Mouse (Mus musculus) gastrocnemius, postnatal 25 days (tissue): ENCODE measurements around the gene Erc2. TPM values are rescaled to one million over a fixed set of nuclear protein-coding genes. Genes with fewer than 3 reads are reported as not detected.

Source experiments
- DNase-seq: peaks from one replicate; pipeline ENCODE4 v3.0.0; 2022
- total RNA-seq, 2 experiments: library from RNA; stranded (reverse); gene quantifications; 1 replicate in 1 of 2; 2 replicates in 1 of 2; pipeline ENCODE4 v1.2.3; 2021

The Erc2 gene
- total RNA-seq, 2 experiments from 2014 or later: 0.56 to 0.87 TPM

DNA sequence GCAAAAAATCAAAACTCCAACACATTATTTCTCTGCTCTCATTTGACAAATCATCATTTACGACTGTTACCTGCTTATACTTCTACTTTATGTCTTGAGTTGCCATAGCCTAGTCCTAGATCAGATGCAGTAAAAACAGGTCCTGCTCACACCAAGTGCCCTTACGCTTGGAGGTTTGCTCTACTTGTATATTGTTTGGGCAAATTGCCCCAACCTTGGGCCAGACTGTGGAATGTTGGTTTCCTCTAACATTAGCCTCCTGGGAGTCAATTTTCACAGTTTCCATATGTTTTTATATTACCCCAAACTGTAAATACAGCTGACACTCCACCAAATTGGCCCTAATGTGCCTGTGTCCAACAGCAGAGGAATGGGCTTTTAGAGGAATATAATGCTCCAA, 447.6 kb downstream of the Erc2 start:
- DNase-seq: no peak

DNA sequence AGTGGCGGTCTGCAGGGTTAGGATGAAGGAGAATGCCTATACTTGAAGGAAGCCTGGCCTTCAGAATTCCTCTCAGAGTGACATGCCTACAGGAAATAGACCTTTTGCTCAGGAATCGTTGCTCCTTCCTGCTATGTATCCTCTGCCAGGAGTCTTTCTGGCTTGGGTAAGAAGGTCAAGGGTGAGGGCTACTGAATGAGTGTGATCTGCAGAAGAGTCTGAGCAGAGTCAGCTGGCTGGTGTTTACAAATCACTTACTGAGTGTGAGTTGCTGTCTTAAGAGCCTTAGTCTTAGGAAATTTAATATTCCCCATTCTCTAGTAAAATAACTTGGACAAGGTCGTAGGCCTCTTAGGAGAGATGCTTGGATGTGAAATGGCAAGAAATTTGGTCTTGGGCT, 450.3 kb downstream of the Erc2 start:
- no peak for DNase-seq

DNA sequence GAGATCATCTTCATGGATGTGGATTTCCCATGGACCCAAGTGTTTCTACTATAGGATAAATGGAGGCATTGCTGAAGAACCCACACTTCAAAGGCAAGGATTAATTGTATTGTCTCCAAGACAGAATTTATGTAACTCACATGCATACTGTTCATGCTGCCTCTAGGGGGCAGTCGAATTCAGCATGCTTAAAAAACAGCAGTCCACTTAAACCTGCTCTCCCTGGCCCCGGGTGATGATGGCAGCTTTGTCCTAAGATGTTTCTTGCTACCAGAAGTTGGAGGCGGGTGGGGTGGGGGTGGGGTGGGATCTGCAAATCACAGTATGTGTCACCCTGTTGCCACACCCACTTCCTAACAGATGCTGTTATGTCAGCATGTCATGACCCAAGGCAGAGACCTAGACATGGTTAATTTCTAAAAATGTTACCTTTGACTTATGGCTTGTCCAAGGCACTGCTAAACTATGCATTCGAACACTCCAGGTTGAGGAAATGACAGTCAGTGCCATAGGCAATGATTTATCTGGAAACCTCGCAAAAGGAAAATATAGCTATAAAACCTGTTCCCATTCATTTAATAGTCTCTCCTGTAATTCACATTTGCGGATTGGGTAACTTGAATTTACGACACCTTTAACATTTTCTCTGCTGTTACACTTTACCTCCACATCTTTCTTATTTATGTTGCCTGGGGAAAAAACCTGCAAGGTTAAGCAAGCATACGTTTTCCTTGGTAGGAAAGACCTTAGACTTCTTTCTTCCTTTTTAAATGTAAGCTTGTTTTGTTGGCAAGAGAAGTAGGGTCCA, 467.6 kb downstream of the Erc2 start:
- no peak for DNase-seq

DNA sequence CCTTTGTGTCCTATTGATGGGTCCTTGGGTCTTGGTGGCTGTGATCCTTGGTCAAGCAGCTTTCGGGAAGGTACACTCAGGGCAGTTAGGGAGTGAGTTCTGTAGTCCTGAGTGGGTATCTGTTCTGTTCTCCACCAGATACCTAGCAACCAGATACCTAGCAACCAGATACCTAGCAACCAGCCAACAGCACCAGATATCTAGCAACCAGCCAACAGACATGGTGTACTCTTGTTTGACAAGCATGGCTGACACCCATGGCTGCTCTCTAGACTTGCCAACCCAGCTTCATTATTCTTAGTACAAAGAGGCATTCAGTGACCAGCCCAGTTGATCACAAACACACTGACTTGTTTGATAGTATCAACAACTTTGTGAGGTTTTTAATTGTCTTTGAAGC, 469.1 kb downstream of the Erc2 start:
- no peak for DNase-seq

DNA sequence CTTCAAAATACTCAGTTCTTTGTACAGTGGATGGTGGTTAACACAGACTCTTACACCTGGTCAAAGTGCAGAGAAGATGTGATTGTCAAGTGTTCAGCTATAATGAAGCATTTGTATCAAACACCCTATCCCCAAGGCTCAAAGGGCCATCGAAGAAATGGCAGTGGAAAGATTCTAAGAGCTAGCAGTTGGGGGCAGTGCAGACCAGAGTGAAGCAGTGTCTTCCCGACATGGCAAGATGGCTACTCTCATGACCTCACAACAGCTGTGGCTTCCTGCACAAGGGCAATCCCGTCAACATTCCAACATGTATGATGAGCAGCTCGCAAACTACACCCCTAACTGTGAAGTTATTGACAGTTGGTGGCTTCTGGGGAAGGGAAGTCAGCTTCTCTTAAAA, 471.0 kb downstream of the Erc2 start:
- DNase-seq: no peak

DNA sequence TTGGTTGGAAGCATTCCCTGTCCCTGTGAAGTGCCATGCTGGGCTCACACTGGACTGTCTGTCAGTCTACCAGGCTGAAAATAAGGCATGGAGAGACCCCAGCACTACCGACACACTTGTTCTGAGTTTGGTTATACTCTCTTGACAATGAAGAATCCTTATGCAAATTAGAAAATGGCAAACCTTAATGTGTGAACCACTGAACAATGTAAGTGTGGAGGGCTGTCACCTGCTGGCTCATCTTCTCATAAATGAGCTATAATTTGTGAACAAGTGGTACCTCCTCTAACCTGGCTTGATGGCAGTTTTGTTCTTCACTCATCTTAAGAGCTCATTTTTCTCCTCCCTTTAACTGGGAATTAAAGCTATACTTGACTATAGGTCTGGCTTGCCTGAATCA, 471.7 kb downstream of the Erc2 start:
- DNase-seq: no peak

DNA sequence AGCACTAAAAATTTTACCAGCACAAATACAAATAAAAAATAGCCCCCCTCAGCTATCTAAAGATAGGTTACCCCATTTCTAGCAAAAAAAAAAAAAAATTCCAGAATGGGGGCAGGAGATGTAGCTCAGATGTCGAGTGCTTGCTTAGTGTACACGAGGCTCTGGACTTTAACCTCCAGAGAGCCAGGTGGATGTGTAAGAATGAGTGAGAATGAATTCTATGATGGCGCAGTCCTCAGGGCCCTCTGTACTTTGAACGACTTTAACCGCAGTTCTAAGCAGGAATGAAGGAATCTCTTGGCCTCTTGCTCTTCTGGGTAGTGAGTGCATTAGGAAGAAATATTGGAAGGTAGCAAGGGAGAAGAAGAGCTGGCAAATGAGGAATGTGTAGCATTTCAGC, 476.9 kb downstream of the Erc2 start:
- DNase-seq: no peak

DNA sequence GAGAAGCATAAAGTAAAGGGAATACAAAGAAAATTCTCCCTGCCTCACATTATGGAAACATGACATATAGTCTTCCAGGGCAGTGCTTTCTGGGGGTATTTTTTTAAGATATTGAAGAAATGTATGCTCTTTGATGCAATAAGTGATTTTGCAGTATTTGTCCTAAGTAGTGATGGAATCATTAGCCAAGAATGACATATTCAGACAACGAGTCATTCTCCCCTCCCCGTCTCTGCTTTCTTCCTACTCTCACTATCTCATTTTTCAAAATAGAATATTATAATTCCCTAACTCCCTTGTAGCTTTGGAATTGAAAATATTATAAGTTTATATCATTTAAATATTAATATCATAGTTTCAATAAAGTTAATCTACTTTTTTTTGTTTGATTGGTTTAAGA, 490.9 kb downstream of the Erc2 start:
- DNase-seq: no peak

DNA sequence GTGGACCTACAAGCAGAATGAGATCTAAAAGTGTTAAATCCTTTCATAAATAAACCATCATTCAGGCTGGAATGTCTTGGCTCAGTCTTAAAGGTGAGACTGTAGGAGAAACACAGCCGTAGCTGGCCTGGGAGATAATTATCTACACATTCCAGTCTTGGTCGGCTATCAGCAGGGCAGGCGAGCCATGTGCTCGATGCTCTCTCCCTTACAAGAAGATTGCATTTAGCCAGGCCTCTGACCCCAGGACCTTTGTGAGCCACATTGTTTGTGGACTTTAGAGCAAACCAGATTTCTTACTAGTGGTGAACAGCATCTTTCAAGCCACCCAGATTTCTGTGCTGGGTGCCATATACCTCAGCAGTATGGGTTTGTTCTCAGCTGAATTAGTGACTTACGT, 498.6 kb downstream of the Erc2 start:
- no peak for DNase-seq

DNA sequence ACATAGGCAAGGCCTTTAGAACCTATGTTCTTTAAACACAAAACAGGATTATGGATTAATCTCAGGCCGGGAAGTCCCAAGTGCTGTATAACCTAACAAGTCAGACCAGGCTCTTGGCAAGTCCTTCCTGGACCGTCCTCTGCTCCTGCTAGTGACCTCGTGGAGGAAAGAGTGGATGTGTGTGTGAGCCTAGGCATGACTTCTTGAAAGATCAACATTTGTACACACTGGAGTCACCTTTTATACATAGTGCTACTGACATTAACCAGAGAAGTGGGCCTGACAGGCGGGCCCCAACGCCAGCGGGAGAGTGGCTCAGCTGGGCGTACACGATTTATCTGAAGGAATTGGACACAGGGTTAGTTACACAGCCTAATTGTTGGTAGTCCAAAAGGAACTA, 504.6 kb downstream of the Erc2 start:
- DNase-seq: no peak

DNA sequence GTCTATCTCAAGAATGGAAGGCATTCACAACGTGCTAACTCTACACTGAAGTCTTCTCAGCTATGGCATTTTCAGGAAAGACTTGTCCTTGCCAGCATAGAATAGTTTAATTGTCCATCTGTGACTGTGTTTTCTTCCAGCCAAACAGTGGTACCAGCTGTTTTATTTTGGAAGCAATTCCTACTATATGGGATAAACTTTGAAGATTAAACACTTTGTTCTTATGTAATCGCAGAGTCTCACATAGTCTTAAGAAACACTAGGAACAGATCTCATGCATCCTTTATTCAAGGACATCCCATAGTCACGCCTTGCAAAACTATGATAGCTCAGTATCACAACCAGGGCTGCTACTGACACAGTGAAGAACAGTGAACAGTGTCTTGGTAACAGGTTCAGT, 506.8 kb downstream of the Erc2 start:
- no peak for DNase-seq

DNA sequence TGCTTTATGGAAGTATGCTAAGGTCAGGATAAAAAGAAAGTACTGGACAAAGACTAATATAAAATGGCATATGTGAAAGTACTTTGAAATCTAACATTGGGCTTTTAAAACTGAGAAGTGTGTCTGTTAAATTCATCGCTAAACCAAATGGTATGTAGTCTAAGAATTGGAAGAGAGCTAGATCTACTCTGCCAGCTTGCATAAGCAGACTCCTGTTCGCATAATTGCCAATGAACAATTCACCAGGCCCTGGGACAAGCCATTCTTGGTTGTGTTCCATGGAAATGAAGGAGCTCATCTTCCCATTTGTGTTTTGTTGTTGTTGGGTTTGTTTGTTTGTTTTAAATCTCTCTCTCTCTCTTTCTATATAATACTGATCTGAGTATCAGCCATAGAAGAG, 521.8 kb downstream of the Erc2 start:
- no peak for DNase-seq

DNA sequence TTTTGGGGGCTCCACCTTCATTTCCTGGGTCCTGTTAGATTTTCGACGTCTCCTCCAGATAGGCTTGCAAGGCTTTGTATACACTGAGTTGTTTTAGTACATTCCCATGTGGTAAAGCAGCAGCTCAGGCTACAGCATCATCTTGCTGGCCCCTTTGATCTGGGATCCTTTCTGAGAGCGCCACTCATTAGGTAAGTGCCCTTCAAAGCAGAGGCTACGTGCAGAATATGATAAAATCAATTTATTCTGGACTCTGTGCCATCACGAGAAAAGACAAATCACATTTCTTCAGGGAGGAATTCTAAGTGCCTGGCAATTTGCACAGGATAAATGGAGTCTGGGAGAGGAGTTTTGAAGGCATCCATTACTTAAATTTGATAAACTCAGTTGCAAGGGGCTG, 525.0 kb downstream of the Erc2 start:
- DNase-seq: no peak

DNA sequence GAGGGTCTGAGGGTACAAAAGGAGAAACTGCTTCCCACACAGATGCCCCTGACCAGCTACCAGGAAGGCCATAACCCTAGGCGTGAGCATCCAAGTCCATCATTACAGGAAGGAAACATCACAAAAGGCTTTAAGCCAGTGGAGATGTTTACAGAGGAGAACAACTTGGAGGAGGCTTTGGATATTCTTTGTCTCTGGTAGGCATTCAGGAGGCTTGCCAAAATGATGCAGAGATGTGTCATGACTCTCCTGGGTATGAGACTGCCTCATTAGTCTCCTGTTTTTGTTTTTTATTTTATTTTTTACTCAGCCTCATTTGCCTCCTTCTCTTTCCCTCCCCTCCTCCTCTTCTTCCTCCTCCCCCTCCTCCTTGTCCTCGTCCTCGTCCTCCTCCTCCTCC, 528.7 kb downstream of the Erc2 start:
- no peak for DNase-seq

DNA sequence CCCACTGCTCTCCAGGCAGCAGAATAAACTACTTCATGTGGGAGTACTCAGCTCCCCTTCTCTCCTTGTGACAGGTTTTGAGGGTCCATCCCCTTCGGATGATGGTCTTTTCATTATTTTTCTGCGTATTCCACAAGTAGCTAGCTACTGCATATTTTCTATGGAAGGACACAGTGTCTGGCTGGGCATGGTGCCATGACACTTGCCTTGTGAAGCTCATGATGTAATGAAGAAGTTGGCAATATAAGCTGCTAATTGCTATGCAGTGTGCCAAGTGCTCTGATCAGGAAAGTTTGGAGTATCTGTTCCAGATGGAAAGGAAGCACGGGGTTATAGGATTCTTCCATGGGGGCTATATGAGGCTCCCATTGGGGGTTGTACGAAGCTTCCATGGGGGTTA, 533.5 kb downstream of the Erc2 start:
- DNase-seq: no peak

DNA sequence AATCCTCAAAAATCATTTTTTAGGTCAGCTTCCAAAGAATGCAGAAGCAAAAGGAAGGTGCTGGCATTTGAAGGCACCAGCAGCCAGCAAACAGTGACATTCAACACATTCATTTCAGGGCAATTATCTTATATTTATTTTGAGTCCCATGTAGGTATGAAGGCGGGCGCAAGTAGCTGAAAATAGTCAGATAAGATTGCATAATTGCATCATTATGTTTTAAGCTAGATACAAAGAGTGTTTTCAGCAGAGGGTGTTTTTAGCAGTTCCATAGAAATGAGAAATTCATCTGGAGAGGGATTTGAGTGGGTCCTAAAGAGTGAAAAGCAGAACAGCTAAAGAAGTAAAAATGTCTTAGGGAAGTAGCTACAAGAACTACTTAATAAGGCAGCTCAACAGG, 538.6 kb downstream of the Erc2 start:
- no peak for DNase-seq

DNA sequence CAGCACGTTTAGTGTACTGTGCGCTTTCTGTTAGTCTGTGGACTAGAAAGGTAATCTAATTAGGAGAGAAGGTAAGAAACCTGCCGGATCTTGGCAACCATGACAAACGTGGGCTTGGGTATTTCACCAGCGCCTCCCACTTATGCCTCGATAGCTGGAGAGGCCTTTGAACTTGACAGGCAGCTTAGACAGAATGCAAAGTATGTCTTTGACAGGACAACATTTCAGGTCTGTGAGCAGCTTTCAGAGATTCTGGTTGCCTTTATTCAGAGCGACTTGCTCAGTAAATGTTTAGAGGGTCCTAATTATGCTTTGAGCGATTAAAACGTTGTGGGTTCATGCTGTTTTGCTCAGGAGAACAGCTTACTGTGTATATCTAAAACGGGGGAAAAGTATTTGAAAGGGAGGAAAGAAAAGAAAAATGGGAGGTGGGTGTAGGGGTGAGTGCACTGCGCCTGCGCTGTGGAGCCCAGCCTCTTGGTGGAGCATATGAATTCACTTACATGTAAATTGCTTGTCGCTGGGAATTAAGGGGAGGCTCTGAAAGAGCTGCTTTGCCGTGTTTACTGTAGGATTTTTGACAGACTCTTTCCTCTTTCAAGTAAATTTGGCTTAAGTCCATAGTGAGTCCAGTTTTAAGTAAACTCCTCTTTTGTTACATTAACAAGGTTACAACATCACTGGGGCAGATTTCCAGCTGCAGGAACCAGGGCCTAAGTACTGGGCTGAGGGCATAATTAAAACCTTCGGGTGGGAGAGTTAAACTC, 542.6 kb downstream of the Erc2 start:
- DNase-seq: no peak

DNA sequence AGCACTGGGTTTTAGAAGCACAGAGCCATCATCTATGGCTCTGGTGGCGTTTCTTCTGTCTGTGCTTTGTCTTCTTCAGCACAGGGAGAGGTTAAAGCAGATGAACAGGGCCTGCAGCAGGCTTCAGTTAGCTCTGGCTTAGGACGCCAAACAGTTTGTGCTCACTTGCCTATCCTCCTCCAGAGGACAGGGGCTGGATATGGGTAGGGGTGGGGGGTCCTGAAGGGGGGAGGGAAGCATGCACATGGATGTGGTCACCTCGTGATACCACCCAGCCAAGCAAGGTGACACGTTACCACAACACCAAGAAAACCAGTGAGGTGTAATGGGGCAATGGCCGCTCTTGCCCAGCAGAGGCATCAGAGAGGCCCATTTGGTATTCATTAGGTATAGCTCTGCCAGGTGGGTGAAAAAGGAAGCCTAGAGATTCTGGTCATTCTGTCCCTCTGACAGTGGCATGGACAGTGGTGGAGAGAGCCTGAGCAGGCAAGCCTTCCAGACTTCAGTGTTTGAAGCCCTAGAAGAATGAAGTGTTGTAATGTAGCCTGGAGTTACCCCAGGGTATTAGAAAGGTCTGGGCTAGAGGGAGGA, 543.5 kb downstream of the Erc2 start:
- no peak for DNase-seq

DNA sequence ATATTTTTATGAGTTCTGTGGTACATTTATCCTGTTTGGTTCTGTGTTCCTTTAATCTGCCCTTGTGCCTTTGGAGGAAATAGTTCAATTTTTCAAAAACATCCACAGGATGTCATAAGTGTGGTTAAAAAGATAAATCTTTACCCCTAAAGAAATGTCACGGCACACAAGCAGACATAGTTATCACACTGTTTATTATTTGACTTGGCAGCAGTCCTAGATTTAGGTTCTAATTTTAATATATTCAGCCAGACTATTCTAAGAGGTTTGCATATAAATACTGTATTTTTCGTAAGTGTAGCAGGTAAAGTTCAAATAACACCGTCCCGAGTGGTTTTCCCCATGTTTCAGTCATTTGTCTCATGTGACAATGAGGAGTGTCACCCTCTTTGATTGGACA, 548.5 kb downstream of the Erc2 start:
- DNase-seq: no peak

DNA sequence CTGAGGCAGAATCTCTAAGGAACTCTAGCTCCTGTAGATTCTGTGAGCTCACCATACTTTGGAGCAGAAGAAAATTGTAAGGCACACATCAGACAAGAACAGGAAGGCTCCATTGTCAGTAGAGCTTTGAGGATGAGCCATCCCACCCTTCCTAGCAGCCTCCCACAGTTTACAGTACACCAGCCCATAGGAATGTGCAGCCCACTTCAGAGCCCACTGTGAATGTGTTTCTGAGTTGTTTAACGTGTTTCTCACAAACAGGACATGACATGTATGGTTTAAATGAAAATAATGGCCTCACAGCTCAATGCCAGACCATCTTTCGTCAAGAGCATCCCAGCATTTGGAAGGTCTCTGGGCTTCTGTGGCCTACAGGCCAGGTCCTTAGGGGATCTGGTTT, 549.1 kb downstream of the Erc2 start:
- DNase-seq: no peak

DNA sequence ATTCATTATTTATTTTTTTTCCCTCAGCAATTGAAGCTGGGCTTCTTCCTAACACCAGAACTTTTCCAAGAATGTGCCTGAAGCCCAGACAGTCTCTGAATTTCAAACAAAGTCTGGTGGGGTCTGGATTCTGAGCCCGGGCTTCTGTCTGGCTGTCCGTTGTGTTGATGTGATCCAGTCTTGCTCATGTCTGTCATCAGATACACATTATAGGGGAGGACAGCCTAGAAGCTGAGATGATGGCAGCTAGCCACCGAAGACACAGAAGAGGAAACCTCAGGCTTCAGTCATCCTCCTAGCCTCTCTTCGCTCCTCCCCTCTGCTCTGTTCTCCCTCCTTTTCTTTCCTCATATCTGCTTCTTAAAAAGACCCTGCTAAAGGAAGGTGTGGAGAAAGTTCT, 551.5 kb downstream of the Erc2 start:
- no peak for DNase-seq

DNA sequence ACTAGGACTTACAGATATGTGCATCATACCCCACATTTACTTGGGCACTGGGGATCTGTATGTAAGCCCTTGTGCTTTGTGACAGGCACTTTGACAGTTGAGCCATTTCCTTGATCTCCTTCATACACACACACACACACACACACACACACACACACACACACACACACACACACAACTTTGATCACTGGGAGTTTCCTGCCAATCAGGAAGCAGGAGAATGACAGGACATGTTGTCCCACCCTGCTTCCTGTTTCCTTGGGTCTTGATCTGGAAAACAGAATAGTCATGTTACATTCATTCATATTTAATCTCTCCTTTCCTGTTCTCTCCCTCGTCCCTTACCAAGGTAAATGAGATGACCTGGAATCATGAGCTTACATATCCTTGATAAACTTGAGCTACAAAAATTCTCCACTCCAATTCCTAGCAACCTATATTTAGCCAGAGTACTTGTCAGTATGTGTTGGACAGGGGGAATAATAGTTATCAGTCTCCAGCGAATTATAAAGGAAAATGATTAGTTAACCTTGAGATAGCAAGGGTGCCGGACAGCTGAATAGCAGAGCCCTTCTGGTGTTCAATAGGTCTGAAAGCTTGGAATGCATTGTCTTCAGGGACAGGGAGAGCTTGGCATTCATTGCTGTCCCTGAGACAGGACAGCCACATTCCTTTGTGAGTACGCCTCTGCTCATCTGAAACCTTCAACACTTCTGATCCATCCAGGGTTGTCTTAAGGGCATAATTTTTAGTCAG, 559.0 kb downstream of the Erc2 start:
- no peak for DNase-seq
